Mouse (Mus musculus): ENCODE measurements around the gene Fcor.

Fcor gene

DNA sequence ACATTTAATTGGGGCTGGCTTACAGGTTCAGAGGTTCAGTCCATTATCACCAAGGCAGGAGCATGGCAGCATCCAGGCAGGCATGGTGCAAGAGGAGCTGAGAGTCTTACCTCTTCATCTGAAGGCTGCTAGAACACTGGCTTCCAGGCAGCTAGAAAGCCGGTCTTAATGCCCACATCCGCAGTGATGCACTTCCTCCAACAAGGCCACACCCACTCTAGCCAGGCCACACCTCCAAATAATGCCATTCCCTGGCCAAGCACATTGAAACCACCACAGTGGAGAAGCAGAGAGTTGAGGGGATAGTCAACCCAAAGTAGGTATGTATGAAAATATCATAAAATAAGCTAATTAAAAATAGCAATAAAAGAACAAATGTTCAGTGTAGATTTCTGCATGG is 1.8 kb downstream of the Fcor start:
- DNase-seq, result no peak

DNA sequence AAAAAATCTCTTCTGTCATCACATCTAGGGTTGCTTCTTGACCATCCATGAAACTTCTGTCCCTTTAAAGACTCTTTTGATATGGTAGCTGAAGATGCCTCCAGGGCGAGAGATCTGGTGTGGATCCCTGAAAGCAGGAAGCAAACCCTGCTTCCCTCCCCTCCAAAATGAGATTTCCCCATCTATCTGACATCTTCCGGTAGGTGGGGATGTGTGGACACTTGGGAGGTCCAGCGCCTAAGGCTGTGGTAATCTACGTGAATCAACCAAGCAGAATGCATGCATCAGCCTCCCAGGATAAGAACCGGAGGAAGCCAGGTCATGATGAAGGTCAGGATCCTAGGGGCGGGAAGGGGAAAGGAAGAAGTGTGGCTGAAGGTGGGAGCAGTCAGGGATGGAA is 6.7 kb downstream of the Fcor start, which contains the start of gene Mcemp1:
Gene Mcemp1, plus strand, starts transcription at position 248 of the 400 bp plus-strand sequence.
- no peak for DNase-seq

DNA sequence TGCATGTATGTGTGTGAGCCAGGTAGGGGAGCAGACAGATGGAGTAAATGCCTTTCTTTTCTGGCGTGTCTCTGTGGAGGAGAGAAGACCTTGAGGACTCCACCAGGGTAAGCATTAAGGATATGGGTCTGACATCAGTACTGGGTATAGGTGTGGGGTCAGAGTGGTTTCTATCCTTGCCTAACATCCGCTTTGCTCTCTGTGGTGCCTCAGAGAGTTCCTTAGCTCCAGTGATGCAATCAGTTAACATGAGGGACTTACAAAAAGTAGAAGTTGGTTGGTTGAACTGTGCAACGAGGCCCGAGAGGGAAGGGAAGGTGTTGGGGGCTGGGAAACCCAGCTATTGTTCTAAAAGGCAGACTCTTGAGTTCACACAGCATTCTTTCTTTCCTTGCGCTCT is 7.8 kb downstream of the Fcor start:
- DNase-seq, result no peak

- DNase-seq, result no peak
These were observed 11.3 kb downstream of the Fcor start for GRCm38 (mm10) chr8:3660889-3661288.

GRCm38 (mm10) chr8:3656725-3657381 is 15.3 kb downstream of the Fcor start:
- DNase-seq, result no peak

GRCm38 (mm10) chr8:3655526-3655925 is 16.6 kb downstream of the Fcor start, which contains the start of gene Retn:
Gene Retn (plus strand): TSS chr8:3655770.
- no peak for DNase-seq

DNA sequence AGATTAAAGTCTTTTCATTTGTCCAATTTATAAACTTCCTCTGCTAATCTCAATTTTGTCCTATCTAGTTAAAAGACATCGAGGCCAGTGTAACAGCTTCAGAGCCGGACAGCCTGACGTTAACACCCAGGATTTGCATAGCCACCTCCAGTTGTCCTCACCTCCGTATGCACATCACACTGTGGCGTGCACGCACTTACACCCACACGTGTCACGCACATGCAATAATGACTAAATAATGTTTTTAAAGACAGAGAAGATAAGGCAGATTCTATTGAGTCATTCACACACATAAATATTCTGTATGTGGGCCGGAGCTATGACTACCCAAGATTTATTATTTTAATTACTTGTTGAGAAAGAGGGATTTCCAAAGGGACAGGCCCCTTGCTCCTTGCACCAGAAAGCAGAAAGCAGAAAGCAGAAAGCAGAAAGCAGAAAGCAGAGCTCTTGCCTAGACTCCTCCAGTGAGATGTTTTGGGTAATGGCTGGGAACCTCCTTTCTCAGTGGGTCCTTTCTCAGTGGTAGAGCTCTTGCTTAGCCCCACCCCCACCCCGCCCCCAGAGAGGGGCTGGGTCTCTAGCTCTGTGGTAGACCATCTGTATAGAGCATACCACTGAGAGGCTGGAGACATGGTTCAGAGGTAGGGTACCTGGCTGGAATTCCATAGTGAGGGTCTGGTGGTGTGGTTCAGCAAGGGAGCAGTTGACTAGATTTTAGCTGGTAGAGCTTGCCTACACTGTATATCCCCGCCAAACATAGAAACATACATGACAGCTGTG is 17.2 kb downstream of the Fcor start:
- DNase-seq, result no peak

DNA sequence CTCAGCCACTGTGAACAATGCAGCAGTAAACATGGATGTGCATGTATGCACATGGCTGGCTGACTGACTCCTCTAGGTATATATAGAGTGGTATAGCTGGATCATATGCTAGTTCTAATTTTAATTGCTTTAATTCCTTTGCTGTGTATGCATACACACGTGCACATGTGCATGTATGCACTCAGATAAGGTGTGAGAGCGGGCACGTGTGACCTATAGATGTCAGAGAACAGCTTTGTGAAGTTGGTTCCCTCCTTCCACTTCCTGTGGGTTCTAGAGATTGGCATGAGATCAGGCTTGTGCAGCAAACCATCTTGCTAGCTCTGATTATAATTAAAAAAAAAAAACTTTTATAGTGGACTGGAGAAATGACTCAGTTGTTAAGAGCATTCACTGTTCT is 19.3 kb downstream of the Fcor start:
- no peak for DNase-seq

- DNase-seq, result no peak
These were observed 23.2 kb downstream of the Fcor start for GRCm38 (mm10) chr8:3648990-3649389.

DNA sequence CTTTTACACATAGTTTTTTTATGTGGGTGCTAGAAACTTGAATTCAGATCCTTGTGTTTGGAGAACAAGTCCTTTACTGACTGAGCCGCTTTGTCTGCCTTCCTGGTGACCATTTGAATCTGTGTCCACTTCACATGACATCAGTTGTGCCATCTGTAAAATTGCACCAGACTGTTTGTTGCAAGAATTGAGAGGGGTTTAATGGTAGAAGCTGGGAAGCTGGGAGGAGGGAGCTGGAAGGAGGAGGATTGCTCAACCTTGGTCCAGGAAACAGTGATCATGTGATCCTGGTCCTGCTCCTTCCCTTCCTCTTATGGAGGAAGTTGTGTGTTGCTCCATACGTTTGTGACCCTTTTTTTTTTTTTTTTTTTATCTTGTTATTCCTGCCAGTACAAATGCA is 23.9 kb downstream of the Fcor start:
- DNase-seq, result no peak

GRCm38 (mm10) chr8:3647561-3647960 is 24.6 kb downstream of the Fcor start:
- DNase-seq, result no peak

DNA sequence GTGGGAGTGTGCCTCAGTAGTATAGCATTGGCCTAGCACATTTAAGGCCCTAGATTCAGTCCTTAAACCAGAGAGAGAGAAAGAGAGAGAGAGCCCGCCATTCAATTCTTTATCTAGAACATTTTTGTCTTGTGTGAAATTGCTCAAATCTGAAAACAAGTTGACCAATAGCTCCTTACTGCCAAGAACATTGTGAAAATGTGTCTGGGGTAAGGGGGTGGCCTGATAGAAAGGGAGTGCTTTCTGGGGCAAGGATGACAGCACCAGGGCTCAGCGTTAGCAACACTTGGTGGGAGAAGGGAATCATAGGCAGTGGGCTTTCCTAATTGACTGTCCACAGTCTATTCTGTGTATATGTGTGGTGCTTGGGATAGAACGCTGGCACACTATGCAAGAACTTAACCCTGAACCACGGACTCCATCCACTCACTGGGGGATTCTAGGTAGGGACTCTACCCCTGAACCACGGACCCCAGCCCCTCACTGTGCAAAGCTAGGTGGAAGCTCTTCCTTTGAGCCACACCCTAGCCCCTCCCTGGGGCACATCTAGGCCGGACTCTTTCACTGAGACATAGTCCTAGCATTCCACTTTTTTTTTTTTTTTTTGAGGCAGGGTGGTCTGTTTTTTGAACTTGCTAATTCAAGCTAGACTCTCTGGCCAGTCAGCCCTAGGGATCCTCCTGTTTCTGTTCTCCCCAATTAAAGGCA is 25.2 kb downstream of the Fcor start:
- no peak for DNase-seq

DNA sequence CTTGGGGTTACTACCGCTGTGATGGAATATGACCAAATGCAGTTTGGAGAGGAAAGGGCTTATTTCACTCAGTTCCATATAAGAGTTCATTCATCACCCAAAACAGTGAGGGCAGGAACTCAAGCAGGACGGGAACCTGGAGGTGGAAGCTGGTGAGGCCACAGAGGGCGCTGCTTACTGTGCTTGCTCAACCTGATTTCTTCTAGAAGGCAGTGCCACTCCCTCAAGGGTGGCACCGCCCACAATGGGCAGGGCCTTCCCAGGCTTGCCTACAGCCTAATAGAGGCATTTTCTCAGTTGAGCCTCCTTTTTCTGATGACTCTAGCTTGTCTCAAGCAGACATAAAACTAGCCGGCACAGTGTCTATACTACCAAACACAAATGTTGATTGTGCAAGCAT is 26.4 kb downstream of the Fcor start:
- DNase-seq, result peak; percentile 18 to 26

GRCm38 (mm10) chr8:3631478-3631875 is 40.7 kb downstream of the Fcor start:
- no peak for DNase-seq

- peak; percentile 76 for DNase-seq
These were observed 41.3 kb downstream of the Fcor start, which contains the start of gene Stxbp2 for GRCm38 (mm10) chr8:3630647-3631477. Gene Stxbp2 (plus strand): TSS chr8:3630955.

DNA sequence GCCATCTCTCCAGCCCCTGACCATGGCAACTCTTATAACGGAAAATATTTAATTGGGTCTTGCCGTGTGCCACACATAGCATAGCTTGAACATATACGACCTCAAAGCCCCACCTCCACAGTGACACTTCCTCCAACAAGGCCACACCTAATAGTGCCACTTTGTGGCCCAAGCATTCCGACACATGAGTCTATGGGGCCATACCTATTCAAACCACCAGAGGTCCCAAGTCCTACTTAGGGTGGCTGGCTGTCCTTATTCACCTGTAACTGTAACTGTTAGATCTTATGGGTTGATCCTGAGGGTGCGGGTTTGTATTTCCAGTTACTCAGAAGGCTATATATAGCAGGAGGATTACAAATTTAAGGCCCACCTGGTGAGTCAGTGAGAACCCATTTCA is 44.1 kb downstream of the Fcor start:
- no peak for DNase-seq

GRCm38 (mm10) chr8:3626971-3627370 is 45.2 kb downstream of the Fcor start:
- no peak for DNase-seq

DNA sequence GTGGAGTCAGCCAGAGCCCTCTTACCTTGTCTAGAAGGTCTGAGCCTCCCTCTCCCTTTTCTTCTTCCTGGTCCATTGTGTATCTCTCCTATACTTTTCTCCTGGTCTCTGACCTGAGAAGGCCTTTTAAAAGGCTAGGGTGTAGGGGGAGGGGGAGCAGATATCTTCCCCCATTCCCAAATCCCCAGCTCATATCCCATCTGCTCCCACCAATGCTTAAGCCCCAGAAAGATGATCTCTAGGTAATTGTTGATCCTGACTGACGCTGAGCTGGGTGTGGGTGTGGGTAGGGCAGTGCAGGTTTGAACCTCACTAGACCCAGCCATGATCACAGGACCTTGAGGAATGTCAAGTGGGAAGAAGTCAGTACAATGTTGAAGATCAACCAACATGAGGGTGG is 46.7 kb downstream of the Fcor start, which contains the start of gene Pcp2:
Gene Pcp2, minus strand, starts transcription at position 101 of the 400 bp plus-strand sequence.
- no peak for DNase-seq

GRCm38 (mm10) chr8:3622119-3622518 is 50.0 kb downstream of the Fcor start:
- no peak for DNase-seq

GRCm38 (mm10) chr8:3621199-3621970 is 50.8 kb downstream of the Fcor start, which contains the start of the genes Xab2 and Pet100:
Gene Xab2 (minus strand): TSS chr8:3621316.
Gene Pet100 (plus strand): TSS chr8:3621548.
- DNase-seq, result peak; percentile 95 to 98

All from thymus, adult 18-20 months (tissue).